Mouse (Mus musculus): ENCODE results near the gene Kif18b.

- TF ChIP-seq CTCF (IDR thresholded peaks at IDR 0.05; ENCODE audit: borderline replicate concordance, insufficient read depth, low read length) (no peak), POLR2A (IDR thresholded peaks at IDR 0.05; ENCODE audit: low read depth, low read length) (0 out of 2 replicates have a peak, but pooled peaks have one; percentile 16)
These were observed 21.5 kb upstream of the Kif18b start, which contains the start of gene C1ql1 for GRCm38 (mm10) chr11:102946265-102946991.
